In the genomic region with DNA sequence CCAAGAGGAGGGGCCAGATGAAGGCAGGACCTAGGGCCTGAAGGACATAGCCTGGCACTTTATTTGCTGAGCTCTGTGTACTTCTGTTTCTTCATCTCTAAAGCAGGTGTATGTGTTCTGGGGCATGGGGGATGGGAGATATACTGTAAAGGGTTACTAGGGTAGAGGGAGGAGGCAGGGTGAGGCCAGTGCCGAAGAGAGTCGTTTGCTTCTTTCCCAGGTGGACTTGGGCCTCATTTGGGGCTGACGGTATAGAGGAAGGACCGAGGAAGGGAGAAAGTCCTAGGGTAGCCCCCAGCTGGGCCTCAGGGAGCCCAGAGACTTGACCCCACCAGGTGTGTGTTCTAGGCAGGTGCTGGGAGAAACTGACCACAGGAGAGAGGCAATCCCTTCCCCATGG, we compare ENCODE assay signal across 25 mouse cellular contexts. TPM values are rescaled to one million over a fixed set of nuclear protein-coding genes. Genes with fewer than 3 reads are reported as not detected.
"Had no signal": no experiment of that assay in that cellular context is flagged by ENCODE, and none has a peak within 500 bp of the region (broad histone marks: within the 10 kb centered on the region; RNA-seq: fewer than 3 reads in every experiment).

No protein-coding gene starts in this region.

- H3K27me3 ChIP-seq: liver, embryonic 13.5 days had no signal

- H3K27ac ChIP-seq: liver, embryonic 13.5 days had no signal

- H3K9me3 ChIP-seq: liver, embryonic 13.5 days had no signal

- DNase-seq: kidney, adult 2 months; kidney, postnatal 14 days; kidney, postnatal 4 days; liver, embryonic 13.5 days; lung, adult 2 months; lung, postnatal 14 days; lung, postnatal 4 days; midbrain, embryonic 14.5 days; right cerebral cortex, postnatal 14 days; right cerebral cortex, postnatal 4 days; spleen, adult 18-20 months; thymus, adult 2 months; thymus, postnatal 25 days had no signal

- H3K4me3 ChIP-seq: liver, embryonic 13.5 days had no signal

- H3K36me3 ChIP-seq: liver, embryonic 13.5 days had no signal

- H3K4me2 ChIP-seq: liver, embryonic 13.5 days; midbrain, embryonic 11.5 days had no signal

- H3K9ac ChIP-seq: liver, embryonic 13.5 days had no signal

RNA-seq across cellular contexts. Expression of gene Nr2e3, which starts 8.5 kb away (rescaled TPM):
- total RNA-seq: layer of hippocampus, adult 18-20 months; layer of hippocampus, postnatal 14 days; left cerebral cortex, postnatal 36 days; liver, adult 2 months; megakaryocyte progenitor cell, adult 5-6 weeks; megakaryocyte-erythroid progenitor cell, adult 5-6 weeks; midbrain, postnatal 0 days had no signal
- polyA plus RNA-seq: kidney, embryonic 14.5 days; liver, adult 2 months; liver, embryonic 13.5 days; lung, adult 2 months; lung, embryonic 16.5 days; midbrain, embryonic 11.5 days; midbrain, embryonic 14.5 days; midbrain, postnatal 0 days; neural tube, embryonic 11.5 days; neural tube, embryonic 14.5 days; thymus, adult 2 months had no signal
